Mouse (Mus musculus) gastrocnemius, postnatal 10 days (tissue): ENCODE measurements around the gene Zfp180. TPM values are rescaled to one million over a fixed set of nuclear protein-coding genes. Genes with fewer than 3 reads are reported as not detected.
"Not testable (repeated sequence)": the region's sequence is repeated elsewhere in the genome, so short reads cannot be mapped to it uniquely, and the experiment has no call there.

Experiments used
- DNase-seq: peaks from one replicate; pipeline ENCODE4 v3.0.0; 2021; ENCODE audit warnings: mixed read lengths
- long read RNA-seq, 2 experiments: library from polyadenylated mRNA; stranded (forward); transcript quantifications; one replicate each; pipeline ENCODE4 v2.0.0; 2021
- total RNA-seq, 2 experiments: library from RNA; stranded (reverse); gene quantifications; 2 replicates each; pipeline ENCODE4 v1.2.3; 2021

The Zfp180 gene
- 1 to 10 TPM; 6.4 to 7.0 TPM for total RNA-seq
- long read RNA-seq, experiment 1, transcript Zfp180-201 (5 exons, 3,901 nt): major isoform, 7 of 8 reads
- long read RNA-seq, experiment 1, partial matches to known transcripts: 0 of 8 reads
- long read RNA-seq, experiment 1, other reads (novel, unspliced or antisense): 1 of 8 reads
- long read RNA-seq, experiment 2, partial matches to known transcripts: 1 of 2 reads
- long read RNA-seq, experiment 2, other reads (novel, unspliced or antisense): 1 of 2 reads

GRCm38 (mm10) chr7:24081634-24082431 is at the start of gene Zfp180:
TSS of gene Zfp180 (plus strand) at chr7:24081924.
- DNase-seq: peak; percentile 91

- DNase-seq: no peak
Measured at GRCm38 (mm10) chr7:24052660-24053304, 28.9 kb upstream of the Zfp180 start, which contains the start of gene Vmn1r183. TSS of gene Vmn1r183 (plus strand) at chr7:24053254.

- not testable (repeated sequence) for DNase-seq
Measured at GRCm38 (mm10) chr7:24074424-24074823, 7.3 kb upstream of the Zfp180 start.

GRCm38 (mm10) chr7:24082457-24083235 is 922 bp downstream of the Zfp180 start:
- no peak for DNase-seq

GRCm38 (mm10) chr7:24086871-24087270 is 5.1 kb downstream of the Zfp180 start:
- DNase-seq: no peak

- DNase-seq: no peak
Measured at GRCm38 (mm10) chr7:24087485-24088125, 5.9 kb downstream of the Zfp180 start.

GRCm38 (mm10) chr7:24104403-24104802 is 22.7 kb downstream of the Zfp180 start:
- no peak for DNase-seq

GRCm38 (mm10) chr7:24105144-24105703 is 23.5 kb downstream of the Zfp180 start:
- no peak for DNase-seq

- no peak for DNase-seq
Measured at GRCm38 (mm10) chr7:24110839-24111238, 29.1 kb downstream of the Zfp180 start.

- DNase-seq: no peak
Measured at GRCm38 (mm10) chr7:24111772-24112155, 30.0 kb downstream of the Zfp180 start.

GRCm38 (mm10) chr7:24112156-24112856 is 30.6 kb downstream of the Zfp180 start, which contains the start of gene Zfp112:
TSS of gene Zfp112 (plus strand) at chr7:24112314.
- DNase-seq: peak; percentile 59

GRCm38 (mm10) chr7:24113001-24113400 is 31.3 kb downstream of the Zfp180 start:
- peak; percentile 28 for DNase-seq

GRCm38 (mm10) chr7:24116655-24117054 is 34.9 kb downstream of the Zfp180 start:
- no peak for DNase-seq

- no peak for DNase-seq
Measured at GRCm38 (mm10) chr7:24133425-24133995, 51.8 kb downstream of the Zfp180 start.

- peak; percentile 74 for DNase-seq
Measured at GRCm38 (mm10) chr7:24133996-24134828, 52.5 kb downstream of the Zfp180 start, which contains the start of gene Zfp235. TSS of gene Zfp235 (plus strand) at chr7:24134169.

- DNase-seq: no peak
Measured at GRCm38 (mm10) chr7:24142566-24142965, 60.8 kb downstream of the Zfp180 start.

GRCm38 (mm10) chr7:24153272-24153671 is 71.5 kb downstream of the Zfp180 start:
- no peak for DNase-seq
